Mouse (Mus musculus): ENCODE measurements around the gene Ttll13.

Ttll13 gene

DNA sequence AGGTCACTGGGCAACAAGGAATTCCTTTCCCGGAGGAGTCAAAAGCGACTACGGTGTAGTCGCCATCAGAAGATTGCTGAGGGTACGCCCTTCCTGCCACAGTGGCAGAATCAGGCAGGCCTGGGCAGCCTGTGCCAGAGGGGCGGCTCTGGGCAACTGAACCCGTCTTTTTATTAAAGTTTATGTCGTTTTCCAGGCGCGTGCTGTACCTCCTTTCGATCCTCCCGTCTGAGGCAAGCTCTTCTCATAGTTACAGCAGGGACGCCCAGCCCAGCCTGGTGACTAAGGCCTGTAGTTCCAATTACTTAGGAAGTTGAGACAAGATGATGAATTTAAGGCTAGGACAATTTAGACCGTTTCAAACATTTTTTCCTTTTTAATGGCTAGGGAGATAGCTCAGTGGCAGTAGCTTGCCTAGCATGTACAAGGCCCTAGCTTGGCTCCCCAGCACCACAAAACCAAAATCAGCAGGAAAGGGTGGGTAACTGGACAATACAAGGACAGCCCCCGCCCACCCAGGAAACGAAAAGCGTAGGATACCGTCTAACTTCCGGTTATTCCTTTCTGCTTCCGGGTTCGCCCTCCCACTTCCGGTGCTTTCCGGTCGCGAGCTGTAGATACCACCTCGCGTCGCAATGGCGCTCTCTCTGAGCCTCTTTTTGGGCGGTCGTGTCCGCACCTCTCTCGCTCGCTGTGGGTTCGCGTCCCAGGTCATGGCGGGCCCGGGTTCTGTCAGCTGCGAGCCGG is 14.6 kb downstream of the Ttll13 start, which contains the start of gene Ngrn:
TSS of gene Ngrn (plus strand) at position 591 of the 747 bp plus-strand sequence.
- CTCF ChIA-PET: interaction anchor here (0.6 to 0.9 kb wide), 3 partner anchors 32 to 126 kb away, joined by 3 to 6 read pairs (median 3); partner anchors contain the start of gene Sema4b

DNA sequence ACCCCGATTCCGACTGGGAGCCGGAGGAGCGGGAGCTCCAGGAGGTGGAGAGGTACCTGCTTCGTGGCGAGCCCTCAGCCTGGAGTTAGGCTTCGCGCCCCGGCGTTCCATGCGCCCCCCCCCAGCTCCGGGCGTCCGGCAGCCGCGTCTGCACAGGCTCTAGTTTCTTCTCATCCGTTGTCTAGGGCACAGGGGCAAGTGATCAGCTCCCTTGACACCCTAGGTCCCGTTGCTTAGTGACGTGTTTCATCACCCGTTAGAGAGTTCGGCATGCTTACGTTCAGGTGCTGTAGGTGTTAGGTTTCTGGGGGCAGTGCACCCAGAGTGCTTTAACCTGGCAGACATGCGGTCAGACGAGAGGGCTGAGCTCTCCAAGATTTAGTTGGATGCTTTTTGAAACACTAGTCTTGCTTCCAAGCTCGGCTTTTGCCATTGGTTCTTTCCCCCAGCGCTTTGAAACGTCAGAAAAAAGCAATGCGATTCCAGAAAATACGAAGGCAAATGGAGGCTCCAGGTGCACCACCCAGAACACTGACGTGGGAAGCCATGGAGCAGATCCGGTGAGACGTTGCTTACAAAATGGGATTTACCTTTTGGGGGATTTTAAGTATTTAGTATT is 15.3 kb downstream of the Ttll13 start:
- CTCF ChIA-PET: interaction anchor here (0.6 to 0.7 kb wide), 4 partner anchors 20 to 128 kb away, joined by 3 to 5 read pairs (median 3); partner anchors contain the start of gene Sema4b

DNA sequence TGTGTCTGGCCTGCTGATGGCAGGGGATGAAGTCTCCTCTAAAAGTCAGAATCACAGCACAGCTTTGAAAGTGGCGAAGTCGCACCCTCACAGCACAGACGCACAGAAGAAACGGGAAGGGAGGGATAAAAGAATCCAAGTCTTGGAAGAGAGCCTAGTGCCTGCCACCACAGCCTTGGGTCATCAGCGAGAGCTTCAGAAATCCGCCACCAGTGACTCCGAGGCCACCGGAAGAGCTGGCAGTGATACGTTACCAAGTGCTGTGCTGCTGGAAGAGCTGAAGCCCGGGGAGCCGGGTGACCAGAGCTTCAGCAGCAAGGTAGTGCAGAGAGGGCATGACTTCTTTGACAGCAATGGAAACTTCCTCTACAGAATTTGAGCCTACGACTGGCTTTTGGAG is 18.4 kb downstream of the Ttll13 start:
- CTCF ChIA-PET: no interaction called here

DNA sequence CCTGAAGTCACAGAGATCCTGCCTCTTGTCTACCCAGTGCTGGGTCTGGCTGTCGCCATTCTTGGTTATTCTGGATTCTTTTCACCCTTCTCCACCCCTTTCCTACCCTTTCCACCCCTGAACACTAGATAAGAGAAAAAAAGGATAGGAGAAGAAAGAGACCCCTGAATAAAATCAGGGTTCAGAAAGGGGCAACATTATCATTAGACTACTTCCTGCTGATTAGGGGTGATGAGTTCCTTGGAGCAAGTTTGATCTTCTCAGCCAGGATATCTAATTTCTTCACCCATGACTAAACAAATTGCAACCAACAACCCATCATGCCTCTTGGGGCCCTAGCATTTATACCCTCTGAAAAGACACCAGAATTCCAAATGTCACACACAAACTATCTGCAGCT is 21.6 kb downstream of the Ttll13 start:
- CTCF ChIA-PET: interaction anchor here (0.7 kb wide), 1 partner anchor 139 kb away, joined by 3 read pairs; no protein-coding TSS in a partner anchor

DNA sequence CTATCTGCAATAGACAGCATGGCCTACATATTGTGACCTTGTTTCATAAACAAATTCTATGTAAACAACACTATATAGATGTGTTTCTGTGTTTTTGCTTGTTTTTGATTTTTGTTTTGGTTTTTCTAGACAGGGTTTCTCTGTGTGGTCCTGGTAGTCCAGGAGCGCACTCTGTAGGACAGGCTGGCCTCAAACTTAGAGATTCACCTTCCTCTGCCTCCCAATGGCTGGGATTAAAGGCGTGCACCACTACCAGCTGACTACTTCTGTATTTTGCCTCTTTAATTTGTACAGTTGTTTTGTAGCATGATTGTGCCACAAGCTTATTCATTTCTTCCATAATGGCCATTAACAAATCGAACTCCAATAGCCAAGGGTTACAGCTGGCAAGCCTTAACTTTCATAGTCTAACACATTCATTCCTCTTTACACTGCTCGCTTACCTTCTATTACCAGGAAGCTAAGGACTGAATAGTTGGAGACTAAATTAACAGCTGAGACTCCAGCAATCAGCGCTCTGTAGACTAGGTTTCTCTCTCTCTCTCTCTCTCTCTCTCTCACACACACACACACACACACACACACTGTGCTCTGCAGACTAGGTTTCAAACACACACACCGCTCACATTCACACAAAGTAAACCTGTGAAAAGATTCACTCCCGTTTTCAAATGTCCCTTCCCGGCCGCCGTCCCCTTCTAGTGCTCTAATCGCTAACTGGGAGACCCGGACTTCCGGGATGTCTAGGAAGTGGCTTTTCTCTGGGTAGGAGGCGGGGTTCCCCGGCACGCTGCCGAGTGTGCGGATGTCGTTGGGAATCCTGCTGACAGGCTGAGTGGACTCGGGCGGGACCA is 22.9 kb downstream of the Ttll13 start, which contains the start of gene Vps33b:
TSS of gene Vps33b (plus strand) at position 753 of the 854 bp plus-strand sequence.
- CTCF ChIA-PET: interaction anchor here (0.6 to 0.7 kb wide), 3 partner anchors 26 to 218 kb away, joined by 3 to 4 read pairs (median 3); no protein-coding TSS in a partner anchor

DNA sequence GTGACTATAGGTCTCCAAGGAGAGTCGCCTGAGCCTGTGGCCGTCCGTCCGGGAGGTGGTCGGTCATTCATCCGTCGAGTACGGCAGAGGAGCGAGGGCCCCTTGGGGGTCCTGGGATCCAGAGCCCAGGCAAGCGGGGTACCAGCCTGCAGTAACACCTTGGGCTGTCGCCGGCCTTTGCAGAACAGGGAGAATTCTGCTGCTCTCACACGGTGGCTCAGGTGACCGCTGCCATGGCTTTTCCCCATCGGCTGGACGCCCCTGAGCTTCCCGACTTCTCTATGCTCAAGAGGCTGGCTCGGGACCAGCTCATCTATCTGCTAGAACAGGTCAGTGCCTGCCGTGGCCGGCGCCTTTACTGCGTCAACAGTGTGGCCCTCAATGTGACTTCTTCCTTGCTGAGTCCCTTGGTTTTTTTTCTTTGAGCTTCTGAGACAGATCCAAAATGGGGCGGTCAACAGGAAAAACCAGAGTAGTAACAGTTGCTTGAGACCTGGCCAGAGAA is 23.6 kb downstream of the Ttll13 start:
- CTCF ChIA-PET: interaction anchor here (0.7 kb wide), 1 partner anchor 217 kb away, joined by 4 read pairs; no protein-coding TSS in a partner anchor

DNA sequence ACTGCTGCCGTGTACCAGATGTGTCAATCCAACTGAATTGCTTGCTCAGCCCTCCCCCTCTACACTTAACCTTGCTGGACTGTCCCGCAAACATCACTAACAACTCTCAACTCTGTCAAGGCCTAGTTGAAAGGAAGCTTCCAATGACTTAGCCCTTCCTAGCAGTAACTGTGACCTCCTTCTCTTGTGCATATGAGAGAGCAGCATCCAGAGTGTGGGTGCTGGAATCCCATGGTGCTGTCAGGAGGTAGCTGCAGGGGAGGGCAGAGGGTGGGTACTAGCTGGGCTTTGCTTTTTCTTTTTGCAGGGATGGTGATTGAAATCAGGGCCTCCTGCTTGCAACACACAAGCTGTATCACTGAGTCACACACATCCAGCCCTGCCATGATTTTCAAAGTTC is 27.3 kb downstream of the Ttll13 start:
- CTCF ChIA-PET: interaction anchor here (0.6 kb wide), 1 partner anchor 51 kb away, joined by 10 read pairs; the partner anchor contains the start of gene Rccd1

DNA sequence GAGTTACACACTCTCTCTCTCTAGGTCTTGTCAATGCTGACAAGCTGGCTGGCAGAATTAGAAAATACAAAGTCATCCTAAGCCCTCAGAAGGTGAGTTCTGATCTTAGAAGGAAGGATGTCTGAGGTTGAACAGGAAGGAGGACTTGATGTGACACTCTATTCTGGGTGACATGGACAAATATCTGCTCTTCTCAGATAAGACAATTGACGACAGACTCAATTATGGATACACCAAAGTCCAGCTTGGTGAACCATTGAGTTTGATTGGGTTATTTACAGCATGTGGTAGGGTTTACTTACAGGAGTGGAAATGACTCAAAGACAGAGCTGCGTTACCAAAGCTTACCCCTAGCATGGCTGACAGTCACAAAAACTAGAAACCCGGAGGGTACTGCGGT is 30.2 kb downstream of the Ttll13 start:
- CTCF ChIA-PET: no interaction called here

DNA sequence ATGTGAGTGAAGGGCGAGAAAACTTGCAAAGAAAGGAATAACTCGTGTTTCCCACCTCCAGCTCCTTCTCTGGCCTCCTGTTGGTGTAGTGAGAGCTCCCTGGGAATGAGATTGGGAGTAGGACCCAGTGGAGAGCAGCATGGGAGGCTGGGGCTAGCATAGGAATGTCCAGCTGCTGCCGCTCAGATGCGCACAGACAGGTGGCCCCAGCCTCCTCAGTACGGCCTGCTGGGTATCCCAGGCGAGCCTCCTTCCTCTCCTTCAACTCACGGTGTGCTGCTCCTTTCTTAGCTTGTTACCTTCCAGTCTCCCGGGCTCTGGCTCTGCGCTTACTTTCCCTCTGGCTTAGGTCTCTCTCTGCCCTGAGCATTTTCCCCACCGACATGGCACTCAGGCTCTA is 33.9 kb downstream of the Ttll13 start:
- CTCF ChIA-PET: interaction anchor here (0.8 kb wide), 1 partner anchor 247 kb away, joined by 3 read pairs; no protein-coding TSS in a partner anchor

DNA sequence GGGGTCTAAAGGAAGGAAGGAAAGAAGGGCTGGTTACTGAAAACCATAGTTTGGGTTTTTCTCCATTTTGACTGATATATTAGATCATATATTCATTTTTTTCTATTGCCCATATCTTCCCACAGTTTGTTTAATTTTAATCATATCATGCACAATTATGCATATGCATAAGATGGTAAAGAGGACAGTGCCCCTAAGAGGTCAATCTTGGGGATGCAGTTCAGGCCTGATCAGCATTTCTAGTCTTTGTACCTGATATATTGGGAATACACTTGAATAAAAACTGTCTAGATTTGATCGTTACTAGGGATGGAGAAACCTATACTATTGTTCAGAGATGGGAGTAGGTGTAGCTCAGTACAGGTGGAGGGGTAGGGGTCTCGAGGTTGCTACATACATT is 34.8 kb downstream of the Ttll13 start:
- CTCF ChIA-PET: interaction anchor here (0.6 to 0.9 kb wide), 4 partner anchors 19 to 140 kb away, joined by 3 to 9 read pairs (median 6); no protein-coding TSS in a partner anchor

DNA sequence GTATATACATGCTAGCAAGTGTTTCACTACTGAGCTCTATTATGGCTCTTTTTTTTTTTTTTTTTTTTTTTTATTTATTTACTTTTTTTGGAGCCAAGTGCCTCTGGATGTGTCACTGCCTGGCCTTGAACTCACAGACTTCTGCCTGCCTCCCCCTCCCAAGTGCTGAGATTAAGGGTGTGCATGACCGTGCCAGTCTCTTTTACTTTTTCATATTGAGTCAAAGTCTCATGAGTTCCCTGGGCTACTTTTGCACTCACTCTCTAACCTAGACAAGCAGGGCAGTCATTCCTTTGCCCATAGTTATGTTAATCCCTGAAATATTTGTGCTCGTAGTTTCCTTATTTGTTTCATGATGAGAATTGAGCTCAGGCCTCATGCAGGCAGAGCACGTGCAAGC is 35.5 kb downstream of the Ttll13 start:
- CTCF ChIA-PET: interaction anchor here (0.6 to 0.9 kb wide), 5 partner anchors 20 to 141 kb away, joined by 3 to 23 read pairs (median 6); no protein-coding TSS in a partner anchor

DNA sequence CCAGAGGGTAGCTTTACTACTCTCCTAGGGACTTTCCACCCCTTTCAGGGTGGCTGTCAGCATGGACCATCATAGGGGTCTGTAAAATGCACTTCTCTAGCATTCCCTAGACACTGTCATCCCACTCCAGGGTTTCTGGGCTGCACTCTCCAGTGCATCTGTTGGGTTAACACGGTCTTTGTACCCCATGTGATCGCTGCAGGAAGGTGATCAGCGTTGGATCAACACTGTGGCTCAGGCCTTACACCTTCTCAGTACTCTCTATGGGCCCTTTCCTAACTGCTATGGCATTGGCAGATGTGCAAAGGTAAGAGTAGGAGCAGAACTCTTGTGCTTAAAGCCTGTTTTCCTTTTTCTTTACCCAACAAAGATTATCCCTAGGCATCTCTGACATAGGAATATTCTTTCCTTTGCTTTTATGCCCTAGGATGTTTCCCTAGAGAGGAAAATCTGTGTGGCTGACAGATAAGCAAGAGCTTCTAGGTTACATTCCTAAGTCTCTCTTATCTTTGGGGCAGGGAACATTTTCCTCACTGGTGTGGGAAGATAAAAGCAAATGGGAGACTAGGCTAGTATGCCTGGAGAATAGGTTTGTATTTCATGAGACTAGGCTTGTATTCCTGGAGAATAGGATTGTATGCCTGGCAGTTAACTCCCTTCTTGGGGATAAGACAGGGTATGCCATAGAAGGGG is 37.2 kb downstream of the Ttll13 start:
- CTCF ChIA-PET: no interaction called here

DNA sequence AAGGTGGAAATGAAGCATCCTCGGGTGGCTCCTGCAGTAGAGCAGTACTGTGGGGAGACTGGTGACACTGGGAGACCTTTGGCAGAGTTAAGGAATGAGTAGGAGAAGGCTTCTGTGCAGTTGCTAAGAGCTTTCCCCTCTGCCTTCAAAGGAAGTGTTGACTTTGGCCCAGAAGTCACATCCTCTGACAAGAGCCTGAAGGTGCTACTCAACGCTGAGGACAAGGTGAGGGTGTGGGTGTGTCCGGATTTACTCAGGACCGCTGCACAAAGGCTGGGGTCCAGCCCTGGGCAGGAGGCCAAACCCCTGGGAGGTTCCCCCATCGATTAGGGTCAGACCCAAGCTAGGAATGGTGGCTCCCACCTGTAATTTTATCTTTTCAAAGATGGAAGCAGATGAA is 38.2 kb downstream of the Ttll13 start:
- CTCF ChIA-PET: interaction anchor here (0.5 kb wide), 1 partner anchor 55 kb away, joined by 3 read pairs; no protein-coding TSS in a partner anchor

DNA sequence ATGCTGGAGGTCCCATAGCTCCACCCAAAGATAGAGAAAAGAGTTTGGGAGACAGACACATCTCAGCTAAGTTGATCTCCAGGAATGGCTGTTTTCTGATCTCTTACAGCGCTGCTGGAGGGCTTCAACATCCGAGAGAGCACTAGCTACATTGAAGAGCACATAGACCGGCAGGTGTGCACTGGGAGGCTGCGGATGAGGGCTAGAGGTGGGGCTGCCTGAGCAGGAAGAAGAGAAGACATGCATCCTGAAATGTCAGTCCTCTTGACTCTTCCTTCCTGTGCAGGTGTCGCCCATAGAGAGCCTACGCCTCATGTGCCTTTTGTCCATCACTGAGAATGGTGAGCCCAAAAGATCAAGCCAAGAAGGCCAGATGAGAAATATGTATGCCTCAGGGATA is 39.5 kb downstream of the Ttll13 start:
- CTCF ChIA-PET: interaction anchor here (0.7 to 0.8 kb wide), 2 partner anchors 38 to 52 kb away, joined by 3 to 6 read pairs; no protein-coding TSS in a partner anchor

DNA sequence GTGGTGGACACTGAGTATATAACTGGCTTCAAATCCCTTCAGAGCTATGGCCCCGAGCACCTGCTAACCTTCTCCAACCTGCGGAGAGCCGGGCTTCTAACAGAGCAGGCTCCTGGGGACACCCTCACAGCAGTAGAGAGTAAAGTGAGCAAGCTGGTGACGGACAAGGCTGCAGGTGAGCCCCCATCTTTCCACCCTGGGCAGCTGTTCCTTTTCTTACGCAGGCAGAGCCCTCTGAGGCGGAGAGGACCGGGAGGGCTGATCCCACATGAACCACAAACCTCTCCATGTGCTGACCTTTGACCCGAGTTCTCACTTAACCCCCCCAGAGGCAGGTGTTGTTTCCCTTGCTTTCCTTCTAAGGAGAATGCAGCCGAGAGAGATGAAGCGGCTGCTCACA is 41.6 kb downstream of the Ttll13 start:
- CTCF ChIA-PET: no interaction called here

DNA sequence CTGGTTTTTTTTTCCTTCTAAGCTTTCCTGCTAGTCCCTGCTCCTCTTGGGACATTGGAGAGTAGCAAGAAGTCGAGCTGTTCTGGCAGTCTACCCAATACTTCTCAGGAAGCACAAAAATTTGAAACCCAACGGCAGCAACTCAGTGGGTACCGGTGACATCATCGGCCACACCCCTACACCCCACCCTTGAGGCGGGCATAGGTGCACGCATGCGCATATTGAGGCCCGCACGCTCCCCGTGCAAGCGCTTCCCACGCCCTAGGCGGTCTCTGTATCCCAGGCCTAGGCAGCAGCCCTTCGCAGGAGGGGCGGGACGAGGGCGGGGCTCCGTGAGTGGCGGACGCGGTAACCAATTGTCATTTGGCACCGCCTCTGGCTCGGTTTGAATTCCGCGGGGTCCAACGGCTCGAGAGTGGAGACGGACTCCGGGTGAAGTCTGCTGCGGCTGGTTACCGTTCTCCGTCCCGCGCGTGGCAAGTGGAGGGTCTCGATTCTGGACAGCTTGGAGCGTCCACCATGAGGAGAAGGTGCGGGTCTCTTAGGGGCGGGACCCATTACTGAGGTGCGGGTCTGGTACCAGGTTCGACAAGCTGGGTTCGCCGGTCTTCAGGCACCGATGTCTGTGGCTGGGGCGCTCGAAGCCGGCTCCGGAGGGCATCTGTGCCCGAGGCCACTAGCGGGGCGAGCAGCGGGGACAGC is 48.0 kb downstream of the Ttll13 start, which contains the start of gene Prc1:
TSS of gene Prc1 (plus strand) at position 389 of the 702 bp plus-strand sequence.
- CTCF ChIA-PET: interaction anchor here (1.1 to 1.4 kb wide), 2 partner anchors 34 to 138 kb away, joined by 4 to 6 read pairs; no protein-coding TSS in a partner anchor

DNA sequence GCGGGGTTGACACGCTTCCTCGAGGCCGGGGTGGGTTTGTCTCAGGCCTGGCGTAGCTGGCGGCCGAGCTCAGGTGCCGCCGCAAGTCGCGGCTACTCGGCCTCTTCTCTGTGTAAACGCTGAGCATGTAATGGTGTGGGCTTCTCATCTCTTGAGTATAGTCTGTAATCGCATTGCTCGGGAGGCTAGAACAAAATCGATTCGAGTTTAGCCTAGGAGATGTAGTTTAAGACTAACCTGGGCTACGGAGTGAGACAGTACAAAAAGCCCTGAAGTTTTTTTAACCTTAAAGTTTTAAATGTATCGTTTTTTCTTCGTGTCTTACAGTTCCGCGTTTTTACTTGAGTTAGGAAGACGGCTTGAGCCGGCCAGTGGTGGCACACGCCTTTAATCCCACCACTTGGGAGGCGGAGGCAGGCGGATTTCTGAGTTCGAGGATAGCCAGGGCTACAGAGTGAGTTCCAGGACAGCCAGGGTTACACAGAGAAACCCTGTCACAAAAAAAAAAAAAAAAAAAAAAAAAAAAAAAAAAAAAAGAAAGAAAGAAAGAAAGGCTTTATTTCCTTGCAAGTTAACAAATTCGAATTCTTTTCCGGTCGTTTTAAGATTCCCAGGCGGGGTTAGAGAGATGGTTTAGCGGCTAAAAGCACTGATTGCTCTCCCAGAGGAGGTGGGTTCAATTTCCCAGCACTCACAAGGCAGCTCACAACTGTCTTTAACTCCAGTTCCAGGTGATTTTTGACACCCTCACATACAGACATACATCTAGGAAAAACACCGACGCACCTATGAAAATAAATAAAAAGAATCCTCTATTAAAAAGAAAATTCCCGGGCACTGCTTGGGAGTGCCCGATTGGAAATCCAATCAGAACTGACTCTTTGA is 48.8 kb downstream of the Ttll13 start:
- CTCF ChIA-PET: interaction anchor here (1.1 kb wide), 1 partner anchor 139 kb away, joined by 4 read pairs; no protein-coding TSS in a partner anchor

DNA sequence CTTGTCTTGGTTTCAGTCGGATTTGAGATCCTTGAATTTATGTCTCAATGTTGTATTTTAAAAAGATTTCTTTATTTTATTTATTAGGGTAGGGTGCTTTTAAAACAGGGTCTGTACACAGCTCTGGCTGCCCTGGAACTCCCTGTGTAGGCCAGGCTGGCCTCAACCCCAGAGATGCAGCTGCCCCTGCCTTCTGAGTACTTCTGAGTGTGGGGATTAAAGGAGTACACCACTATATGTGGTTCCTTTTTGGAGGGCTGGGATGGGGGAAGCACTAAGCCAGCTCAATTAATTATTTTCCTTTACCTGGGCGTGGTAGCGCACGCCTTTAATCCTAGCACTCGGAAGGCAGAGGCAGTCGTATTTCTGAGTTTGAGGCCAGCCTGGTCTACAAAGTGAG is 50.3 kb downstream of the Ttll13 start:
- CTCF ChIA-PET: no interaction called here

DNA sequence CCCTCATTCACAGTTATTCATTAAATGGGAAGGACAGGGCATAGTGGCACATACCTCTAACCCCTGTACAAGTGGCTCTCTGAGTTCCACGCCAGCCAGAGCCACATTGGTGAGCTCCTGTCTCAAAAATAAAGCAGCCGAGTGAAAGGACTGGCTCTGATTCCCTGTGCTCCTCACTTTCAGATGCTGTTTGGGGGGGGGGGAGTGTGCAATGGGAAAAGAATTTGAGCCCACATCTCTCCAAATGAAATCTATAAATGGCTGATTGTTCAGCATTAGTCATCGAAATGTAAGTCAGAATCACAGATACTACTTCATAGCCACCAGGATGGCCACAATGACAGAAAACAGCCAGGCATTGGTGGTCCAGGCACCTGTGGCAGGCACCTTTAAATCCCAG is 50.9 kb downstream of the Ttll13 start:
- CTCF ChIA-PET: no interaction called here
